Mouse (Mus musculus) gastrocnemius, postnatal 25 days (tissue): ENCODE measurements around the gene Cux1. TPM values are rescaled to one million over a fixed set of nuclear protein-coding genes. Genes with fewer than 3 reads are reported as not detected.
A peak's percentile ranks its signal among the peaks of the same experiment; 100 is the strongest.

Experiments used
- DNase-seq: peaks from one replicate; pipeline ENCODE4 v3.0.0; 2022
- total RNA-seq, 2 experiments: library from RNA; stranded (reverse); gene quantifications; 1 replicate in 1 of 2; 2 replicates in 1 of 2; pipeline ENCODE4 v1.2.3; 2021

Gene Cux1
- total RNA-seq, 2 experiments from 2014 or later, result 66.6 to 67.1 TPM

DNA sequence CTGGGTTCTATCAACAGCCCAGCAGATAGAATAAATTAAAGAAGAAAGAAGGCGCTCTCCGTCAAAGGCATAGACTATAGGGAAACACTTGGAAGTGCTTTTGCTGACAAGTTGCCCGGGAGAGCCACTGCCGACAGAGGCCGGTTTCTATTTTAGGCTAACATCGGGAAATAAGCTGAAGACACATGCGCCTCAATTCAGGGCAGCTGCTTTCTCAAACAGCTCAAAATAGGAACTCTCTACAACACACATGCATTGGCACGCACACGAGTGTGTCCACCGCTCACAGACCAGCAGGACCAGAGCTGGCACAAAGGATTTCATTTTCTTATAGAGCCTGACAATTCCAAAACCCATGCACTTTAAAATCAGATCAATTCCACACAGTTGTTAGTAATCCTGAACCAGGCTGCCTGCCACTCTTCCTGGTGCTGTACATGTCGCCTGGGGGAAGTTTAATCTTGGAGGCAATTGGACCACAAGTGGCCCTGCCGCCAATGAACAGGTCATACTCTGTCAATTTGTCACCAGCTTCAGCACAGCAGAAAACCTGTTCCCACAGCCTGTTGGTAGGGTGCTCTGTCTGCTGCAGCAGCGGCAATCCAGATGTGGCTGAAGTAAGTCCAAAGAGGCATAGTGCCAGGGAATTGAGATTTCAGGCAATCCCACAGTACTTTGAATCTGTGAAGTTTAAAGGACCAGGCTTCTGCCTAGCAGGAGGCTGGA is 139.4 kb downstream of the Cux1 start:
- peak; percentile 39 for DNase-seq

- DNase-seq, result no peak
Observed at GRCm38 (mm10) chr5:136427121-136427771, 140.0 kb downstream of the Cux1 start.

GRCm38 (mm10) chr5:136422948-136423347 is 144.3 kb downstream of the Cux1 start:
- no peak for DNase-seq

GRCm38 (mm10) chr5:136421885-136422284 is 145.4 kb downstream of the Cux1 start:
- no peak for DNase-seq

GRCm38 (mm10) chr5:136421316-136421715 is 146.0 kb downstream of the Cux1 start:
- no peak for DNase-seq

DNA sequence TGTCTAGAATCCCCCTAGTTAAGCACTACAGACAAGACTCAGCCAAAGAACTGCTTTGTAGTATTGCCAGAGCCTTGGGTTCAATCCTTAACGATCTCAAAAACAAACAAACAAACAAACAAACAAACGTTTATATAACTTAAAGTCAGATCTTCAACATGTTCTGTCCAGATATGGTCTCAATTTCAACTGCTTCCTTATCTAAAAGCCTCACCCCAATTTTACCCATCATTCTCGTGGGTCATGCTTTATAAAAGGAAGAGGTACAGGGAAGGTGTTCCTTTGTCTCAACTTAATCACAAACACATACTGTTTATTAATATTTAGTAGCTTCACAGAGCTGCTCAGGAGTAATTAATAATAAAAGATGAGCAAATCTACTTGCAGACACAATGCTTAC is 146.9 kb downstream of the Cux1 start:
- DNase-seq, result no peak

GRCm38 (mm10) chr5:136417891-136418290 is 149.4 kb downstream of the Cux1 start:
- DNase-seq, result no peak

DNA sequence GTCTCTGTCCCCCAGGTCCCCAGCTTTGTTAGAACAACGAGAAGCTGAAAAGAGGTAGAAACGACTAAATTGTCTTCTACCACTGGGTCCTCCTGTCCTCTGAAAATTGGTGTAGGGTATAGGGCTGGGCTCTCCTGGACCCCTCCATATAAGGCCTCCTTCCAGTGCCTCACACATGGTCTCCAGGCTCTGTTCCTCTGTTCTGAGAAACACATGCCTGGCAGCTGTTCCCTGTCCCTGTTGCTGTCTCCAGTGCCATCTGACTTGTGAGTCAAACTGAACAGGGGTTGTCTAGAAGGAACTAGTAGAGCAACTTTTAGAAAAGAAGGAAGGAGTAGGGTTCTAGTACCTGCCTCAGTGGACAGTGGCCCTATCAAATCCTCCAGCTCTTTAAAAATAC is 152.8 kb downstream of the Cux1 start:
- DNase-seq, result no peak

DNA sequence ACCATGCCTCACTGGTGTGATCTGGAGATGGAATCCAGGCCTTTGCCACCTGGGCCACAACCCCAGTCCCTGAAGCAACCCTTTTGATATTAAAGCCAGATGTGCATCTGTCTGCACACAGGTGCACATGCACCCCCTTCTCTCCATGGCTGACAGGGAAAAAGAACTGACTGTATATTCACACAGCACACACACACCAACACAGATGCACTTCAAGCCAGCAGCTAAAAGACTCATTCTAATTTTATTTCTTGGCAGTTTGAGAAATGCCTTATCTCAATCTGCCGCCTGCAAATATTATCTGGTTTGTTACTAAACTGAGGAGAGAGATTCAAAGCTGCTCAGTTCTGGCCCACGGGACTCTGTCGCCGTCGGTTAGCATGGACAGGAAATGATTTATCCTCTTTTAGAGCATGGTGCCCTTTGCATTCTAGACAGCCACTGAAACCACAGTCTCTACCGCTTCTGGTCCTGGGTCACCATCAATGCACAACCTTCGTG is 156.6 kb downstream of the Cux1 start:
- no peak for DNase-seq

DNA sequence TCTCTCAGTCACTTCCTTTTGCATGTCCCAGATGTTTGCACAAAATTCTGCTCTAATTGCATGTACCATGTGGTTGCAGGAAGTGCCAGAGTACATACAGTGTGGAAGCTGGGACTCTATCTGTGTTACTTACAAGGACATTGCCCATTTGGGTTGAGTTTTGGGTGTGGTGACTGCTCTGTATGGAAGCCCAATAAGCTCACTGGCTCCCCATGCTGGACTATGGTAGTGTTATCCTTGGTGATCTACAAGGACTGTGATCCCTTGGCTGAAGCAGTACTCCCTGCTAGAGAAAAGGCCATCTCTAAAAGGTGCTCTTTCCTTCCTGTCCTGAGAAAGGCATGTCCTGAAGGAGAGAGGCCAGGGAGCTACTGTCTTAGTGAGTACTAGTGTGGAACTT is 160.9 kb downstream of the Cux1 start:
- no peak for DNase-seq

- peak; percentile 51 for DNase-seq
Observed at GRCm38 (mm10) chr5:136403565-136403961, 163.7 kb downstream of the Cux1 start.

GRCm38 (mm10) chr5:136402622-136403564 is 164.4 kb downstream of the Cux1 start:
- DNase-seq, result no peak

DNA sequence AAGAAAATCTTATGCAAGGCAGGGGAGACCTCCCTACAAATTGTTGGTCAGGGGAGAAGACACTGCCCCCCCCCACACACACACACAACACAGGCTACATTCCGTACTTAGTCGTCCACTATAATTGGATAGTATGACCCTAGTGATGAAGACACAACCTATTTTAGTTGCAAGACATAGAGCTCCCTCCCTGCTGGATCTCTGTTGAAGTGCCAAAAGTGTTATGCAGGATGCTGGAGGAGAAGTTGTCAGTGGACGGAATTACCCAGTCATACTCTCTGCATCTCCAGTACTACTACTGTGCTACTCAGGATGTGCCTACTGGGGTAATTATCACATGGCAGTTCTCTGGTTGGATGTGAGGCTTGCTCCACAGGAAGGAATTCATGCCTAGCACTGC is 168.6 kb downstream of the Cux1 start:
- DNase-seq, result no peak

GRCm38 (mm10) chr5:136396699-136397098 is 170.6 kb downstream of the Cux1 start:
- no peak for DNase-seq

DNA sequence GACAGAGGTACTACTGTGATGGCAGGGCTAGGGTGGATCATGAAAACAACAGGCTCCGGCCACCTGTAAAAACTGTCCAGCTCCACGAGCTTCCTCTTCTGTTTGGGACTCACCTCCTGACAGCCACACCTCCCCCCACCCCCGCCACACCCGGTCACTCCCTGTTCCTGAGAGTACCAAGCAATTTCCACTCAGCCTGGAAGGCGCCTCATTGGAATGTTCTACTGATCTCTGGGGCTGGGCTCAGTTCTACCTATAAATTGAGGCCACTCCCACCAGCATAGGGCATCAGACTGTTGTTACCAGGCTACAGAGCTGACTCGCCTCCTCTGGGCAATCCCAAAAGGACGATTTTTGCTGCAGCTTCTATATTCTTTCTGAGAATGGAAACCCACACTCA is 171.0 kb downstream of the Cux1 start:
- no peak for DNase-seq

GRCm38 (mm10) chr5:136395600-136396195 is 171.6 kb downstream of the Cux1 start:
- peak; percentile 39 for DNase-seq

DNA sequence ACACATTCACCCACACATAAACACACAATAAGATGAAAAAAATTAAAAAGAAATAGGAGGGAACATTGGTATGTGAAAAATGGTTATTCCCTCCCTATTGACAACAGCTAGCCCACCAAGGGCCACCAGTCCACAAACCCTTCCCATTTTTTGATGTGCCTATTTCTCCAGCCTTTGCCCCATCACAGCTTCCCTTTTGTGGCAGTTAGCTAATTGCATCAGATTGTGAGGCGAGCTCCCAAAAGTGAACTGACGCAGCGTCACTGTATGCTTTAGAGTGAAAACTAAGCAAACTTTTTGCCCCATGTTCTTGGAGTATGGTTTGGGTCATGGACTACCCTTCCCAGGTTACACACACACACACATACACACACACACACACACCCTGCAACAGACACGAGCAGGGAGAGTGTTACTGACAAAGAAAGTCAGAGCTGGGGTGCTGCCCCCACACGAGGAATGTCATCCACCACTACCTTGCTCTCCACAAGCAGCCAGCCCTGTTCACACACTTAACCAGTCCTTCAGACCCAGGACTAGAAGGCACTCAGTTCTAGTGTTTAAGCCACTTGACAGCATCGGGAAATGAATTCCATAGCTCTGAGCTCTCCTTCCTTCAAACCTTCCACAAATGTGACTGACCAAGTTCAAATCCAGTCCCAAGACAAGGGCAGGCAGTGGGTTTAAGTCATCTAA is 172.6 kb downstream of the Cux1 start:
- no peak for DNase-seq

DNA sequence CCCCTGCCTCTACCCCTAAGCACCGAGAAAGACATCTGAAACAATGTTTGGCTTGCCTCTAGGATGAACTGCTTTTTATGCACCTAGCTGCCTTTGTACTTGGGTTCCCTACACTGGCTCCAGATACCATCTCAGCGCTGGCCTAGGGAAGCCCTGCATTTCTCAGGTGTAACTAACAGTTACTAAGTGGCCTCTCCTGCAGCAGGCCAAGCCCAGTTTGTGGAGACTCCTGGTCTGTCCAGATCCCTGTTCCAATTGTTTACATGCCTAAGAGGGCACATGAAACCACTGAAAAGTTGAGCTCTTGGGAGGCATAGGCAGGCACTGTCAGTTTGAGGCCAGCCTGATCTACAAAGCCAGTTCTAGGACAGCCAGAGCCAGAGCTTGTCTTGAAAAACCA is 173.7 kb downstream of the Cux1 start:
- DNase-seq, result no peak

DNA sequence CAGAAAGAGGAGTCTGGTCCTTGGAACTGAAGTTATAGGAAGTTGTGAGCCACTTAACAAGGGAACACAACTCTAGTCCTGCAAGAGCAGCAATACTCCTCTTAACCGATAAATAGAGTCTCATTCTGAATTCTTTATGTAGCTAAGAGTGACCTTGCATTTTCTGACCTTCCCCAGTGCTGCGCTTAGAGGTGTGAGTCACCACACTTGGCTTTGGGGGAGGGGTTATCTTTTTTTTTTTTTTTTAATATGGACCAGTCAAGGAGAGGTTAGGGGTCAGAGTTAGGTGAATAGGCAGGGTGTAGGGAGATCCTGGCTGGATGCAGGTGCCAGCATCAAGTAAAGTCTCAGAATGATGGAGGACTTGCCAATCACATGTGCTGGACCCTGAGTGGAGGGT is 180.5 kb downstream of the Cux1 start:
- DNase-seq, result no peak

- DNase-seq, result no peak
Observed at GRCm38 (mm10) chr5:136385161-136385560, 182.1 kb downstream of the Cux1 start.

DNA sequence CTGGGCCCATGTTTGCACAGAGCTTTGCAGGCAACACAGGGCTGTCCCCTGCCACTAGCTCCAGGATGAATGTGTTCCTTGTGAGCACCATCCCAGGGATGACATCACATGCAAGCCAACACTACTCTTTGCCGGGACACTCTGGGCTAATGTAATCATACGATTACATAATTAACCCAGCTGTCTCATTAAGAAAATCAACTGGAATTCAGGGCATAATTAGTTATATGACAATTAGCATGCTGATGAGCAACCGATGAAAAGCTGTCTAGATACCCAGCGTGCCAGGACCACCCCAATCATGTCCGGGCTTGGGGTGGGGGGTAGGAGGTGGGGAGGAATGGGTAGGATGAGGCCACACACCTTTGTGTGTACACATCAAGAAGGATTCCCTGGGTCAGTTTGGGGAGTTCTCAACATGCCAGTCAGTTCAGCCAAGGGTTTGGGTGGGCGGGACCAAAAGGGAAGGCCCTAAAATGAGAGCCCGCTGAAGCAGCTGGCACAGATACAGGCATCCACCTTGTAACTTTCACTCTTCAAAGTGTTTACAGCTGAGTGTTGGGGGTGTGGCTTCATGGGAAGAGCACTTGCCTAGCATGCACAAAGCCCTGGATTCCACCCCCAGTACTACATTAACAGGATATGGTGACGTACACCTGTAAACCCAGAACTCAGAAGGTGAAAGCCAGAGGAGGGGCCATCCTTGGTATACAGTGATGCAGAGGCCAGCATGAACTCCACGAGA is 184.9 kb downstream of the Cux1 start:
- no peak for DNase-seq
